Mouse (Mus musculus) olfactory bulb, adult 2 months (tissue): ENCODE measurements around the gene Gosr2. TPM values are rescaled to one million over a fixed set of nuclear protein-coding genes. Genes with fewer than 3 reads are reported as not detected.

ENCODE experiments used
- H3K27ac ChIP-seq: fragments of 200-500 bp; 2 replicates; pipeline ENCODE4 v1.5.1; 2012; ENCODE audit warnings: low read depth, low read length; ENCODE audit not compliant: insufficient read depth
- H3K4me1 ChIP-seq: fragments of 200-500 bp; 2 replicates; pipeline ENCODE4 v1.6.1; 2012; ENCODE audit warnings: low read length; ENCODE audit not compliant: control insufficient read depth, insufficient read depth
- H3K4me3 ChIP-seq: fragments of 200-500 bp; 2 replicates; pipeline ENCODE4 v1.5.1; 2012; ENCODE audit warnings: mild to moderate bottlenecking, low read depth, low read length, moderate library complexity; ENCODE audit not compliant: insufficient read depth
- CTCF ChIP-seq: fragments of 200-500 bp; IDR thresholded peaks from 2 replicates; pipeline ENCODE4 v1.5.1; 2012; ENCODE audit warnings: low read depth, mild to moderate bottlenecking, low read length, moderate library complexity; ENCODE audit not compliant: insufficient read depth
- POLR2A ChIP-seq: fragments of 200-500 bp; IDR thresholded peaks from 2 replicates; pipeline ENCODE4 v1.6.1; 2012; ENCODE audit warnings: mild to moderate bottlenecking, low read depth, low read length, moderate library complexity; ENCODE audit not compliant: insufficient read depth
- WGBS: fragments of 180-500 bp; shearing (Covaris S2); methylation state at CpG from one replicate; pipeline ENCODE4 v1.1.7; 2018; 5-methylcytosine and 5-hydroxymethylcytosine counted together
- polyA plus RNA-seq: library from polyadenylated mRNA; stranded (reverse); fragments of >200 nt; gene quantifications from 2 replicates; pipeline ENCODE4 v1.2.4, GENCODE M21; 2012; ENCODE audit warnings: low replicate concordance; ENCODE audit not compliant: missing spikeins, insufficient read depth, insufficient read length

Gosr2 gene
- polyA plus RNA-seq, result not detected in 2 replicates

- Histone ChIP-seq H3K4me1 (peaks cover 5% of the 10 kb centered on the region), H3K27ac (peak within 1 kb of the TSS; percentile 99), H3K4me3 (peak within 1 kb of the TSS; percentile 68)
- under 1% methylated on average over 57 of the region's 57 CpGs for WGBS
- peak; percentile 54 for TF ChIP-seq POLR2A
- no peak for TF ChIP-seq CTCF
These were observed at the start of gene Gosr2 for GRCm38 (mm10) chr11:103697565-103698176. Gene Gosr2, minus strand, starts transcription at chr11:103697898.

GRCm38 (mm10) chr11:103735046-103735781 lies 37.5 kb upstream of the Gosr2 start:
- Histone ChIP-seq H3K27ac (no peak overlapping the region), H3K4me3 (no peak overlapping the region), H3K4me1 (peaks cover 11% of the 10 kb centered on the region)
- no peak for TF ChIP-seq CTCF
- no peak for TF ChIP-seq POLR2A
- WGBS, result 83% methylated on average over 19 of the region's 19 CpGs

- H3K4me3 ChIP-seq, result no peak overlapping the region
- TF ChIP-seq CTCF (no peak), POLR2A (no peak)
- H3K27ac ChIP-seq, result no peak overlapping the region
- peaks cover 17% of the 10 kb centered on the region for H3K4me1 ChIP-seq
- WGBS, result 79% methylated on average over 5 of the region's 5 CpGs
These were observed 36.8 kb upstream of the Gosr2 start for GRCm38 (mm10) chr11:103734411-103735045.

- no peak overlapping the region for H3K27ac ChIP-seq
- WGBS, result 98% methylated on average over 2 of the region's 2 CpGs
- H3K4me1 ChIP-seq, result peaks cover 21% of the 10 kb centered on the region
- H3K4me3 ChIP-seq, result no peak overlapping the region
- TF ChIP-seq CTCF (no peak), POLR2A (no peak)
These were observed 36.3 kb upstream of the Gosr2 start for GRCm38 (mm10) chr11:103733961-103734360.

- Histone ChIP-seq H3K4me3 (no peak overlapping the region), H3K27ac (no peak overlapping the region), H3K4me1 (peaks cover 21% of the 10 kb centered on the region)
- TF ChIP-seq CTCF (no peak), POLR2A (no peak)
- WGBS, result 71% methylated on average over 4 of the region's 4 CpGs
These were observed 35.4 kb upstream of the Gosr2 start for GRCm38 (mm10) chr11:103733069-103733468.

GRCm38 (mm10) chr11:103732306-103732705 lies 34.6 kb upstream of the Gosr2 start:
- H3K4me1 ChIP-seq, result peaks cover 21% of the 10 kb centered on the region
- 92% methylated on average over 7 of the region's 7 CpGs for WGBS
- TF ChIP-seq CTCF (no peak), POLR2A (no peak)
- no peak overlapping the region for H3K4me3 ChIP-seq
- no peak overlapping the region for H3K27ac ChIP-seq

- TF ChIP-seq CTCF, result no peak
- TF ChIP-seq POLR2A, result no peak
- no peak overlapping the region for H3K27ac ChIP-seq
- WGBS, result 81% methylated on average over 9 of the region's 9 CpGs
- peaks cover 21% of the 10 kb centered on the region for H3K4me1 ChIP-seq
- H3K4me3 ChIP-seq, result no peak overlapping the region
These were observed 33.9 kb upstream of the Gosr2 start for GRCm38 (mm10) chr11:103731594-103731993.

- H3K4me3 ChIP-seq, result no peak overlapping the region
- TF ChIP-seq CTCF (no peak), POLR2A (no peak)
- WGBS, result 53% methylated on average over 9 of the region's 9 CpGs
- no peak overlapping the region for H3K27ac ChIP-seq
- peaks cover 21% of the 10 kb centered on the region for H3K4me1 ChIP-seq
These were observed 31.7 kb upstream of the Gosr2 start for GRCm38 (mm10) chr11:103729282-103729985.
